Mouse (Mus musculus) lung, postnatal 0 days (tissue): ENCODE data around the gene Prrt1.

Experiments used
- CTCF ChIP-seq: IDR thresholded peaks from 2 replicates; pipeline ENCODE4 v1.5.1; 2016; ENCODE audit warnings: antibody characterized with exemption, mild to moderate bottlenecking
- EP300 ChIP-seq: IDR thresholded peaks from 2 replicates; pipeline ENCODE4 v1.6.1; 2016; ENCODE audit warnings: antibody characterized with exemption, mild to moderate bottlenecking, control low read depth

- TF ChIP-seq CTCF (no peak), EP300 (no peak)
These were observed 23.7 kb upstream of the Prrt1 start for GRCm38 (mm10) chr17:34605609-34606008.
